18 mouse cellular contexts compared by ENCODE assay signal in genomic region chr5:141040846-141041245, GRCm38 (mm10). TPM values are rescaled to one million over a fixed set of nuclear protein-coding genes. Genes with fewer than 3 reads are reported as not detected.
DNase-seq lines count a peak whose midpoint lies in the region; ATAC-seq lines count a peak whose summit lies in the region.
"Had no signal": no experiment of that assay in that cellular context is flagged by ENCODE, and none has a peak within 500 bp of the region (broad histone marks: within the 10 kb centered on the region; RNA-seq: fewer than 3 reads in every experiment).

No protein-coding gene starts in this region.

- no peaks in the 10 kb centered on the region for H3K9me3 ChIP-seq in limb, embryonic 11.5 days (ENCODE audit: control insufficient read depth, low read length)
- no peaks in the 10 kb centered on the region for H3K9me3 ChIP-seq in limb, embryonic 10.5 days (replicated peaks)
- H3K9me3 ChIP-seq: embryonic facial prominence, embryonic 13.5 days; forebrain, embryonic 13.5 days; heart, embryonic 12.5 days; hindbrain, embryonic 15.5 days had no signal

- no peak for ATAC-seq in limb, embryonic 11.5 days (ENCODE audit: insufficient number of reproducible peaks, low FRiP score, low TSS enrichment, low read depth)
- ATAC-seq: forebrain, embryonic 13.5 days; forebrain, postnatal 0 days had no signal

- H3K4me3 ChIP-seq in limb, embryonic 11.5 days (ENCODE audit: low read depth, low read length): no peak overlapping the region
- H3K4me3 ChIP-seq in limb, embryonic 10.5 days: no peak overlapping the region
- H3K4me3 ChIP-seq: embryonic facial prominence, embryonic 13.5 days; forebrain, embryonic 13.5 days; gastrocnemius, adult 2 months; heart, embryonic 12.5 days; hindbrain, embryonic 15.5 days had no signal

- no peak overlapping the region for H3K27ac ChIP-seq in limb, embryonic 11.5 days (replicated peaks; ENCODE audit: low read depth, low read length)
- H3K27ac ChIP-seq in limb, embryonic 10.5 days: no peak overlapping the region
- H3K27ac ChIP-seq: embryonic facial prominence, embryonic 13.5 days; forebrain, embryonic 13.5 days; gastrocnemius, adult 2 months; hindbrain, embryonic 15.5 days had no signal

- H3K4me2 ChIP-seq in limb, embryonic 11.5 days (ENCODE audit: low read depth, severe bottlenecking): no peak overlapping the region
- H3K4me2 ChIP-seq: embryonic facial prominence, embryonic 13.5 days; forebrain, embryonic 13.5 days; heart, embryonic 12.5 days; hindbrain, embryonic 15.5 days had no signal

- DNase-seq in limb, embryonic 11.5 days (ENCODE audit: low spot score): peak; percentile 33
- DNase-seq in limb, embryonic 10.5 days (ENCODE audit: low spot score): no peak
- DNase-seq in embryo, embryonic 10.5 days (ENCODE audit: low spot score): peak; percentile 36
- DNase-seq in embryo, embryonic 11.5 days (ENCODE audit: low read depth, low spot score): peak; percentile 17
- peak; percentile 15 for DNase-seq in retina, embryonic 14.5 days (ENCODE audit: low spot score)
- DNase-seq in layer of hippocampus, adult 9-10 months (ENCODE audit: low spot score): no peak
- no peak for DNase-seq in kidney, adult 18-20 months
- DNase-seq: adrenal gland, adult 2 months; adrenal gland, postnatal 25 days; cerebellum, adult 8-10 months; cerebellum, postnatal 14 days; forebrain, postnatal 0 days; gastrocnemius, adult 2 months; gastrocnemius, postnatal 25 days had no signal

- no peaks in the 10 kb centered on the region for H3K27me3 ChIP-seq in limb, embryonic 11.5 days (ENCODE audit: control insufficient read depth, insufficient read depth, low read length)
- H3K27me3 ChIP-seq in limb, embryonic 10.5 days (ENCODE audit: low read depth, poor library complexity, severe bottlenecking): no peaks in the 10 kb centered on the region; the same call in 1 of the 2 replicates
- H3K27me3 ChIP-seq: embryonic facial prominence, embryonic 13.5 days; forebrain, embryonic 13.5 days; heart, embryonic 12.5 days; hindbrain, embryonic 15.5 days had no signal

- 22% methylated on average over 9 of the region's 9 CpGs for WGBS in limb, embryonic 11.5 days
- WGBS in limb, embryonic 10.5 days: 42% methylated on average over 9 of the region's 9 CpGs

- H3K4me1 ChIP-seq in limb, embryonic 11.5 days (ENCODE audit: control insufficient read depth, insufficient read depth, low read length): no peaks in the 10 kb centered on the region
- H3K4me1 ChIP-seq in limb, embryonic 10.5 days: peaks cover 8% of the 10 kb centered on the region
- H3K4me1 ChIP-seq: hindbrain, embryonic 15.5 days had no signal

- no peaks in the 10 kb centered on the region for H3K36me3 ChIP-seq in limb, embryonic 11.5 days (ENCODE audit: control insufficient read depth, insufficient read depth, low read length)
- no peaks in the 10 kb centered on the region for H3K36me3 ChIP-seq in limb, embryonic 10.5 days
- H3K36me3 ChIP-seq: embryonic facial prominence, embryonic 13.5 days; heart, embryonic 12.5 days; hindbrain, embryonic 15.5 days had no signal

- no peak overlapping the region for H3K9ac ChIP-seq in limb, embryonic 11.5 days (ENCODE audit: low read length)
- H3K9ac ChIP-seq: embryonic facial prominence, embryonic 13.5 days; forebrain, embryonic 13.5 days; forebrain, postnatal 0 days; heart, embryonic 12.5 days; hindbrain, embryonic 15.5 days had no signal

RNA-seq across cellular contexts. Expression of gene Card11, which starts 40.5 kb away (rescaled TPM):
- polyA plus RNA-seq in limb, embryonic 11.5 days (2014; fragmentation: Nextera tagmentation; extraction: Ambion mirVana): 0.71 and 0.97 TPM in 2 replicates
- polyA plus RNA-seq in limb, embryonic 10.5 days (2016; fragmentation: Nextera tagmentation; extraction: Ambion mirVana): 0.49 TPM in 1 of 2 replicates, not detected in the other
- polyA plus RNA-seq: forebrain, embryonic 13.5 days; forebrain, postnatal 0 days had no signal

Comparison
In these comparisons a context has a peak if more than half of its experiments do, and no peak if none do; other contexts are left out.
1. DNase-seq: peak in limb, embryonic 11.5 days (single experiment), embryo, embryonic 10.5 days (single experiment), embryo, embryonic 11.5 days (single experiment) and retina, embryonic 14.5 days (single experiment); none in limb, embryonic 10.5 days (single experiment), layer of hippocampus, adult 9-10 months (single experiment) and kidney, adult 18-20 months (single experiment).